Mouse (Mus musculus): Measurements from ENCODE around the gene Ndufaf4.

- TF ChIP-seq IRF4 (IDR thresholded peaks at IDR 0.05; ENCODE audit: low read depth, low read length) (no peak), ZNF384 (IDR thresholded peaks at IDR 0.05; ENCODE audit: low read depth, low read length) (peak; percentile 75), GABPA (IDR thresholded peaks at IDR 0.05; ENCODE audit: insufficient replicate concordance, low read depth, low read length) (no peak), EP300 (IDR thresholded peaks at IDR 0.05; ENCODE audit: low read length) (no peak), USF2 (conservative IDR thresholded peaks at IDR 0.05; ENCODE audit: low read depth, low read length) (no peak), NRF1 (IDR thresholded peaks at IDR 0.05; ENCODE audit: low read depth, low read length) (no peak), POLR2A (IDR thresholded peaks at IDR 0.05; ENCODE audit: low read depth, low read length) (no peak), MAFK (IDR thresholded peaks at IDR 0.05; ENCODE audit: insufficient replicate concordance, low read length) (no peak), SMC3 (IDR thresholded peaks at IDR 0.05; ENCODE audit: low read depth, low read length) (no peak), RAD21 (IDR thresholded peaks at IDR 0.05; ENCODE audit: low read depth, low read length) (no peak), TCF12 (IDR thresholded peaks at IDR 0.05; ENCODE audit: low read depth, low read length) (no peak), KAT2A (IDR thresholded peaks at IDR 0.05; ENCODE audit: insufficient replicate concordance, low read length) (no peak), CTCF (conservative IDR thresholded peaks at IDR 0.05 in 1 of 2, IDR thresholded peaks at IDR 0.05 in 1 of 2; ENCODE audit: low read depth in 2 of 2, low read length in 2 of 2) (no peak), ETS1 (conservative IDR thresholded peaks at IDR 0.05; ENCODE audit: low read depth, low read length) (no peak)
These were observed 3.3 kb upstream of the Ndufaf4 start for GRCm38 (mm10) chr4:24894625-24895024.
